Mouse (Mus musculus) cerebellum, adult 2 months (tissue): ENCODE measurements around the gene Asic4. TPM values are rescaled to one million over a fixed set of nuclear protein-coding genes. Genes with fewer than 3 reads are reported as not detected.

ENCODE experiments used
- DNase-seq, 2 experiments: peaks; one replicate each; pipeline ENCODE4 v3.0.0; 2021
- H3K27ac ChIP-seq: fragments of 200-500 bp; 2 replicates; pipeline ENCODE4 v1.5.1; 2012; ENCODE audit warnings: low read length, control low read depth, inconsistent platforms; ENCODE audit not compliant: insufficient read depth
- H3K27me3 ChIP-seq: fragments of 200-500 bp; 2 replicates; pipeline ENCODE4 v1.6.1; 2012; ENCODE audit warnings: inconsistent platforms, mild to moderate bottlenecking, low read length, moderate library complexity; ENCODE audit not compliant: control insufficient read depth, insufficient read depth
- H3K4me1 ChIP-seq: fragments of 200-500 bp; 2 replicates; pipeline ENCODE4 v1.6.1; 2011; ENCODE audit warnings: low read length; ENCODE audit not compliant: control insufficient read depth, insufficient read depth
- H3K4me3 ChIP-seq: fragments of 200-500 bp; replicated peaks from 2 replicates; pipeline ENCODE3; 2011; ENCODE audit warnings: mild to moderate bottlenecking, low read depth, low read length, control low read depth; ENCODE audit not compliant: insufficient read depth
- CTCF ChIP-seq: fragments of 200-500 bp; IDR thresholded peaks from 2 replicates; pipeline ENCODE4 v1.5.1; 2011; ENCODE audit warnings: low read depth, mild to moderate bottlenecking, control low read depth, low read length, moderate library complexity, borderline replicate concordance; ENCODE audit not compliant: insufficient read depth
- POLR2A ChIP-seq: fragments of 200-500 bp; IDR thresholded peaks from 2 replicates; pipeline ENCODE4 v1.6.1; 2011; ENCODE audit warnings: low read length, control low read depth, borderline replicate concordance; ENCODE audit not compliant: insufficient read depth
- WGBS: fragments of 180-500 bp; shearing (Covaris S2); methylation state at CpG from one replicate; pipeline ENCODE4 v1.1.7; 2018; 5-methylcytosine and 5-hydroxymethylcytosine counted together
- polyA plus RNA-seq: library from polyadenylated mRNA; depleted of rRNA; stranded (reverse); fragments of >200 nt; gene quantifications from 2 replicates; pipeline ENCODE4 v1.2.3, GENCODE M21; 2012; rRNA removed

The Asic4 gene
- polyA plus RNA-seq, 1 experiment, result 2.8 TPM

GRCm38 (mm10) chr1:75519576-75519975 lies 69.3 kb downstream of the Asic4 start:
- no peak for DNase-seq
- 43% methylated on average over 5 of the region's 5 CpGs for WGBS
- TF ChIP-seq POLR2A (no peak), CTCF (no peak)
- H3K4me3 ChIP-seq, result no peak overlapping the region
- H3K27me3 ChIP-seq, result no peaks in the 10 kb centered on the region
- H3K4me1 ChIP-seq, result no peaks in the 10 kb centered on the region; the same call in 1 of the 2 replicates
- H3K27ac ChIP-seq, result no peak overlapping the region

GRCm38 (mm10) chr1:75521321-75522031 lies 71.2 kb downstream of the Asic4 start, which contains the start of gene Stk11ip:
TSS of gene Stk11ip (plus strand) at chr1:75521529.
- peak within 1 kb of the TSS; percentile 46; the same call in 1 of the 2 replicates for H3K27ac ChIP-seq
- WGBS, result under 1% methylated on average over 46 of the region's 46 CpGs
- TF ChIP-seq CTCF (no peak), POLR2A (peak; percentile 85; the same call in 1 of the 2 replicates)

More at GRCm38 (mm10) chr1:75521321-75522031, 71.2 kb downstream of the Asic4 start, which contains the start of gene Stk11ip:
- peak within 1 kb of the TSS; percentile 92 for H3K4me3 ChIP-seq
- H3K4me1 ChIP-seq, result no peaks in the 10 kb centered on the region; the same call in 1 of the 2 replicates
- H3K27me3 ChIP-seq, result no peaks in the 10 kb centered on the region
- peak; percentile 90 to 93 for DNase-seq

Other genes with a start within 250 kb of the Asic4 start
- 10.8 TPM in 2 replicates for gene Glb1l, start 239.6 kb upstream of the Asic4 start, polyA plus RNA-seq
- gene Stk16, start 239.6 kb upstream of the Asic4 start, polyA plus RNA-seq, result 161 and 167 TPM in 2 replicates
- gene Tuba4a, start 230.6 kb upstream of the Asic4 start, polyA plus RNA-seq, result 385 and 391 TPM in 2 replicates
- gene A630095N17Rik, start 218.3 kb upstream of the Asic4 start, polyA plus RNA-seq, result not detected in 2 replicates
- gene Dnajb2, start 214.0 kb upstream of the Asic4 start, polyA plus RNA-seq, result 139 and 153 TPM in 2 replicates
- gene Ptprn, start 185.9 kb upstream of the Asic4 start, polyA plus RNA-seq, result 172 and 180 TPM in 2 replicates
- gene Resp18, start 172.0 kb upstream of the Asic4 start, polyA plus RNA-seq, result 226 and 275 TPM in 2 replicates
- gene Dnpep, start 132.4 kb upstream of the Asic4 start, polyA plus RNA-seq, result 87.0 and 87.1 TPM in 2 replicates
- gene Des, start 90.1 kb upstream of the Asic4 start, polyA plus RNA-seq, result 2.0 and 2.1 TPM in 2 replicates
- gene Speg, start 75.1 kb upstream of the Asic4 start, polyA plus RNA-seq, result 122 and 143 TPM in 2 replicates
- 155 and 187 TPM in 2 replicates for gene Gmppa, start 14.5 kb upstream of the Asic4 start, polyA plus RNA-seq
- gene Chpf, start 28.9 kb downstream of the Asic4 start, polyA plus RNA-seq, result 88.3 and 92.6 TPM in 2 replicates
- 41.3 and 46.6 TPM in 2 replicates for gene Tmem198, start 29.1 kb downstream of the Asic4 start, polyA plus RNA-seq
- 41.1 and 44.0 TPM in 2 replicates for gene Obsl1, start 56.0 kb downstream of the Asic4 start, polyA plus RNA-seq
- gene Inha, start 56.6 kb downstream of the Asic4 start, polyA plus RNA-seq, result 64.7 and 68.6 TPM in 2 replicates
- gene Stk11ip, start 71.1 kb downstream of the Asic4 start, polyA plus RNA-seq, result 29.3 and 29.8 TPM in 2 replicates
- 99.5 and 99.6 TPM in 2 replicates for gene Slc4a3, start 95.8 kb downstream of the Asic4 start, polyA plus RNA-seq